Mouse (Mus musculus) neural tube, embryonic 15.5 days (tissue): Measurements from ENCODE around the gene Vmn2r42. TPM values are rescaled to one million over a fixed set of nuclear protein-coding genes. Genes with fewer than 3 reads are reported as not detected.
"Not testable (repeated sequence)": the region's sequence is repeated elsewhere in the genome, so short reads cannot be mapped to it uniquely, and the experiment has no call there.

Experiments used
- ATAC-seq: fragments of 200-750 bp; cut with Nextera tagmentation; 2 replicates; pipeline ENCODE4 v1.8.0; 2017; ENCODE audit warnings: mild to moderate bottlenecking, moderate TSS enrichment, moderate library complexity; ENCODE audit not compliant: low FRiP score
- H3K27ac ChIP-seq: fragments of 300-500 bp; sonication (generic); replicated peaks from 2 replicates; pipeline ENCODE4 v1.5.1; 2015; ENCODE audit warnings: mild to moderate bottlenecking, inconsistent platforms
- H3K27me3 ChIP-seq: fragments of 300-500 bp; sonication (generic); replicated peaks from 2 replicates; pipeline ENCODE4 v1.6.1; 2015; ENCODE audit warnings: inconsistent platforms
- H3K36me3 ChIP-seq: fragments of 300-500 bp; sonication (generic); 2 replicates; pipeline ENCODE4 v1.6.1; 2015; ENCODE audit warnings: inconsistent platforms
- H3K4me1 ChIP-seq: fragments of 300-500 bp; sonication (generic); 2 replicates; pipeline ENCODE4 v1.6.1; 2015; ENCODE audit warnings: inconsistent platforms
- H3K4me2 ChIP-seq: fragments of 300-500 bp; sonication (generic); 2 replicates; pipeline ENCODE4 v1.6.1; 2015; ENCODE audit warnings: inconsistent platforms, mild to moderate bottlenecking, moderate library complexity
- H3K4me3 ChIP-seq: fragments of 300-500 bp; sonication (generic); replicated peaks from 2 replicates; pipeline ENCODE4 v1.5.1; 2015; ENCODE audit warnings: mild to moderate bottlenecking, inconsistent platforms
- H3K9ac ChIP-seq: fragments of 300-500 bp; sonication (generic); replicated peaks from 2 replicates; pipeline ENCODE4 v1.6.1; 2015; ENCODE audit warnings: mild to moderate bottlenecking, inconsistent platforms
- H3K9me3 ChIP-seq: fragments of 300-500 bp; sonication (generic); replicated peaks from 2 replicates; pipeline ENCODE4 v1.6.1; 2016; ENCODE audit warnings: inconsistent platforms
- WGBS: fragments of 180-500 bp; shearing (Covaris S2); methylation state at CpG from one replicate; pipeline ENCODE4 v1.1.7; 2015; ENCODE audit warnings: mixed read lengths; 5-methylcytosine and 5-hydroxymethylcytosine counted together
- polyA plus RNA-seq: library from polyadenylated mRNA; unstranded; fragments of >200 nt; fragmentation: Nextera tagmentation; extraction: Ambion mirVana; gene quantifications from 2 replicates; pipeline ENCODE4 v1.2.1, GENCODE M21; 2015

Vmn2r42 gene
- not detected in 2 replicates for polyA plus RNA-seq

- WGBS: no CpG with 5 or more reads among the region's 2 CpGs
These were observed at the start of gene Vmn2r42 for GRCm38 (mm10) chr7:8200220-8200619. Gene Vmn2r42, minus strand, starts transcription at chr7:8200320.

DNA sequence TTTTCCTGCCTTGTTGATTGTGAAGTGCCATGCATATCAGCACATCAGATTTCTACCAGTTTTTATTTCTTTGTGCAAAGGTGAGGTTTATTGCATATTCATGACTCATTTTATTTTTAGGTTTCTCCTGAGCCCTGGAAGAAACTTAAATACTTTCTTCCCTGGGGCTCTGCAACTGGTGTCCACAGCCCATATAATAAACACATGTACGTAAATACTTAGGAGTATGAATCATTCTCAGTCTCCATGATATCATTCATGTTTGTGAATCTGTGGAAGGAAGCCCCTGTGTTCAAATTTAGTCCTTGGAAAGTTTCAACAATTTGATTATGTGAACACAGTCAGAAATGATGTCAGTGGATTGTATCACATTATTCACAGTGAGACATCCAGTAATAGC lies 38.6 kb downstream of the Vmn2r42 start, which contains the start of gene Vmn2r41:
Gene Vmn2r41, minus strand, starts transcription at position 101 of the 400 bp plus-strand sequence.
- not testable (repeated sequence) for H3K9me3 ChIP-seq, H3K9ac ChIP-seq, H3K36me3 ChIP-seq, H3K27me3 ChIP-seq, H3K4me1 ChIP-seq, H3K4me2 ChIP-seq, H3K4me3 ChIP-seq, ATAC-seq, H3K27ac ChIP-seq
- WGBS: no CpG with 5 or more reads among the region's 1 CpGs

More at GRCm38 (mm10) chr7:8200220-8200619, at the start of gene Vmn2r42:
- H3K9ac ChIP-seq, H3K36me3 ChIP-seq, H3K4me1 ChIP-seq, ATAC-seq, H3K27ac ChIP-seq, H3K4me3 ChIP-seq, H3K9me3 ChIP-seq, H3K4me2 ChIP-seq, H3K27me3 ChIP-seq: not testable (repeated sequence)

Other genes starting within 250 kb of the Vmn2r42 start
- not detected in 2 replicates for gene Vmn2r41, start 38.7 kb downstream of the Vmn2r42 start, polyA plus RNA-seq
- gene Vmn2r43, start 60.3 kb upstream of the Vmn2r42 start, polyA plus RNA-seq: not detected in 2 replicates
- not detected in 2 replicates for gene Vmn2r44, start 183.0 kb upstream of the Vmn2r42 start, polyA plus RNA-seq